Mouse (Mus musculus) stomach, postnatal 0 days (tissue): Measurements from ENCODE around the gene Six2. TPM values are rescaled to one million over a fixed set of nuclear protein-coding genes. Genes with fewer than 3 reads are reported as not detected.

Source experiments
- ATAC-seq: fragments of 200-750 bp; cut with Nextera tagmentation; 2 replicates; pipeline ENCODE4 v1.8.0; 2017; ENCODE audit not compliant: low FRiP score, low TSS enrichment
- DNase-seq: peaks from one replicate; pipeline ENCODE4 v3.0.0-alpha.2; 2016; ENCODE audit warnings: low spot score
- H3K27ac ChIP-seq: fragments of 300-500 bp; sonication (generic); replicated peaks from 2 replicates; pipeline ENCODE4 v1.5.1; 2014; ENCODE audit warnings: mild to moderate bottlenecking, control low read depth
- H3K27me3 ChIP-seq: fragments of 300-500 bp; sonication (generic); 2 replicates; pipeline ENCODE4 v1.6.1; 2014; ENCODE audit warnings: low read length; ENCODE audit not compliant: control insufficient read depth, insufficient read depth
- H3K36me3 ChIP-seq: fragments of 300-500 bp; sonication (generic); 2 replicates; pipeline ENCODE4 v1.6.1; 2014; ENCODE audit warnings: low read length, mixed read lengths; ENCODE audit not compliant: control insufficient read depth, insufficient read depth
- H3K4me1 ChIP-seq: fragments of 300-500 bp; sonication (generic); replicated peaks from 2 replicates; pipeline ENCODE4 v1.6.1; 2014; ENCODE audit warnings: antibody characterized with exemption; ENCODE audit not compliant: control insufficient read depth, insufficient read depth
- H3K4me2 ChIP-seq: fragments of 300-500 bp; sonication (generic); replicated peaks from 2 replicates; pipeline ENCODE4 v1.6.1; 2014; ENCODE audit warnings: low read depth, mild to moderate bottlenecking, control low read depth, moderate library complexity
- H3K4me3 ChIP-seq: fragments of 300-500 bp; sonication (generic); 2 replicates; pipeline ENCODE4 v1.5.1; 2014; ENCODE audit warnings: low read depth, low read length, control low read depth
- H3K9ac ChIP-seq: fragments of 300-500 bp; sonication (generic); 2 replicates; pipeline ENCODE4 v1.6.1; 2014; ENCODE audit warnings: mild to moderate bottlenecking, low read length, control low read depth, mixed read lengths
- H3K9me3 ChIP-seq: fragments of 300-500 bp; sonication (generic); 2 replicates; pipeline ENCODE4 v1.6.1; 2016; ENCODE audit warnings: low read length; ENCODE audit not compliant: control insufficient read depth
- CTCF ChIP-seq: IDR thresholded peaks from 2 replicates; pipeline ENCODE4 v1.5.1; 2016; ENCODE audit warnings: antibody characterized with exemption, low read depth, mild to moderate bottlenecking, moderate library complexity
- EP300 ChIP-seq: optimal IDR thresholded peaks from 2 replicates; pipeline ENCODE3; 2016; ENCODE audit warnings: antibody characterized with exemption
- WGBS: fragments of 180-500 bp; shearing (Covaris S2); extraction: QIAGEN DNeasy Blood & Tissue Kit; methylation state at CpG from one replicate; pipeline ENCODE4 v1.1.7; 2014; 5-methylcytosine and 5-hydroxymethylcytosine counted together
- polyA plus RNA-seq: library from polyadenylated mRNA; unstranded; fragments of >200 nt; fragmentation: Nextera tagmentation; extraction: Ambion mirVana; gene quantifications from 2 replicates; pipeline ENCODE4 v1.2.1, GENCODE M21; 2015

Gene Six2
- polyA plus RNA-seq: 2.6 and 4.0 TPM in 2 replicates

- TF ChIP-seq CTCF (no peak), EP300 (no peak)
- DNase-seq (peak; percentile 78), ATAC-seq (peak; percentile 88)
- Histone ChIP-seq H3K4me3 (peak within 1 kb of the TSS; percentile 51), H3K27me3 (peaks cover 8% of the 10 kb centered on the region), H3K9ac (peak within 1 kb of the TSS; percentile 68), H3K4me2 (peak within 1 kb of the TSS; percentile 60), H3K36me3 (no peaks in the 10 kb centered on the region; the same call in 1 of the 2 replicates), H3K9me3 (no peaks in the 10 kb centered on the region), H3K27ac (peak within 1 kb of the TSS; percentile 83), H3K4me1 (no peaks in the 10 kb centered on the region)
- under 1% methylated on average over 49 of the region's 55 CpGs for WGBS
These were observed at the start of gene Six2 for GRCm38 (mm10) chr17:85688236-85688910. Six2 (minus strand) TSS chr17:85688274.

GRCm38 (mm10) chr17:85737090-85737780 lies 49.2 kb upstream of the Six2 start:
- Histone ChIP-seq H3K36me3 (no peaks in the 10 kb centered on the region), H3K9me3 (no peaks in the 10 kb centered on the region), H3K27ac (no peak overlapping the region), H3K4me3 (no peak overlapping the region), H3K9ac (no peak overlapping the region), H3K4me2 (no peak overlapping the region), H3K27me3 (no peaks in the 10 kb centered on the region), H3K4me1 (no peaks in the 10 kb centered on the region)
- ATAC-seq: no peak
- no peak for TF ChIP-seq EP300
- TF ChIP-seq CTCF: no peak
- DNase-seq: no peak
- WGBS: 40% methylated on average over 17 of the region's 19 CpGs

- H3K9ac ChIP-seq: no peak overlapping the region
- H3K4me3 ChIP-seq: no peak overlapping the region
- WGBS: 81% methylated on average over 5 of the region's 5 CpGs
- no peaks in the 10 kb centered on the region for H3K27me3 ChIP-seq
- DNase-seq: no peak
- H3K36me3 ChIP-seq: no peaks in the 10 kb centered on the region
- H3K9me3 ChIP-seq: no peaks in the 10 kb centered on the region
- no peak overlapping the region for H3K4me2 ChIP-seq
- TF ChIP-seq EP300 (no peak), CTCF (no peak)
- H3K27ac ChIP-seq: no peak overlapping the region
- ATAC-seq: no peak
- no peaks in the 10 kb centered on the region for H3K4me1 ChIP-seq
These were observed 43.3 kb upstream of the Six2 start for GRCm38 (mm10) chr17:85731329-85731728.

- no peak for DNase-seq
These were observed 42.3 kb upstream of the Six2 start for GRCm38 (mm10) chr17:85730231-85731015.

GRCm38 (mm10) chr17:85728071-85728718 lies 40.1 kb upstream of the Six2 start:
- Histone ChIP-seq H3K4me2 (no peak overlapping the region), H3K27ac (no peak overlapping the region), H3K4me1 (no peaks in the 10 kb centered on the region), H3K4me3 (no peak overlapping the region), H3K36me3 (no peaks in the 10 kb centered on the region), H3K9ac (no peak overlapping the region), H3K9me3 (no peaks in the 10 kb centered on the region), H3K27me3 (no peaks in the 10 kb centered on the region)
- DNase-seq: no peak
- WGBS: 93% methylated on average over 5 of the region's 5 CpGs
- no peak for ATAC-seq
- TF ChIP-seq EP300 (no peak), CTCF (no peak)

More at GRCm38 (mm10) chr17:85730231-85731015, 42.3 kb upstream of the Six2 start:
- Histone ChIP-seq H3K4me3 (no peak overlapping the region), H3K27me3 (no peaks in the 10 kb centered on the region), H3K9me3 (no peaks in the 10 kb centered on the region), H3K36me3 (no peaks in the 10 kb centered on the region), H3K27ac (no peak overlapping the region), H3K9ac (no peak overlapping the region), H3K4me1 (no peaks in the 10 kb centered on the region), H3K4me2 (no peak overlapping the region)
- TF ChIP-seq CTCF (no peak), EP300 (no peak)
- no peak for ATAC-seq
- WGBS: 78% methylated on average over 12 of the region's 12 CpGs
